Mouse (Mus musculus) lung, postnatal 0 days (tissue): ENCODE results near the gene Ddah2.

Experiments used
- CTCF ChIP-seq: IDR thresholded peaks from 2 replicates; pipeline ENCODE4 v1.5.1; 2016; ENCODE audit warnings: antibody characterized with exemption, mild to moderate bottlenecking
- EP300 ChIP-seq: IDR thresholded peaks from 2 replicates; pipeline ENCODE4 v1.6.1; 2016; ENCODE audit warnings: antibody characterized with exemption, mild to moderate bottlenecking, control low read depth

- TF ChIP-seq EP300 (no peak), CTCF (no peak)
These were observed 2.0 kb downstream of the Ddah2 start for GRCm38 (mm10) chr17:35060737-35061297.
